Mouse (Mus musculus) brain, adult 2 months (tissue): ENCODE measurements around the gene Runx3.

Source experiments
- DNase-seq: peaks from one replicate; pipeline ENCODE4 v3.0.0; 2011; ENCODE audit warnings: low read depth, low spot score

The Runx3 gene

DNA sequence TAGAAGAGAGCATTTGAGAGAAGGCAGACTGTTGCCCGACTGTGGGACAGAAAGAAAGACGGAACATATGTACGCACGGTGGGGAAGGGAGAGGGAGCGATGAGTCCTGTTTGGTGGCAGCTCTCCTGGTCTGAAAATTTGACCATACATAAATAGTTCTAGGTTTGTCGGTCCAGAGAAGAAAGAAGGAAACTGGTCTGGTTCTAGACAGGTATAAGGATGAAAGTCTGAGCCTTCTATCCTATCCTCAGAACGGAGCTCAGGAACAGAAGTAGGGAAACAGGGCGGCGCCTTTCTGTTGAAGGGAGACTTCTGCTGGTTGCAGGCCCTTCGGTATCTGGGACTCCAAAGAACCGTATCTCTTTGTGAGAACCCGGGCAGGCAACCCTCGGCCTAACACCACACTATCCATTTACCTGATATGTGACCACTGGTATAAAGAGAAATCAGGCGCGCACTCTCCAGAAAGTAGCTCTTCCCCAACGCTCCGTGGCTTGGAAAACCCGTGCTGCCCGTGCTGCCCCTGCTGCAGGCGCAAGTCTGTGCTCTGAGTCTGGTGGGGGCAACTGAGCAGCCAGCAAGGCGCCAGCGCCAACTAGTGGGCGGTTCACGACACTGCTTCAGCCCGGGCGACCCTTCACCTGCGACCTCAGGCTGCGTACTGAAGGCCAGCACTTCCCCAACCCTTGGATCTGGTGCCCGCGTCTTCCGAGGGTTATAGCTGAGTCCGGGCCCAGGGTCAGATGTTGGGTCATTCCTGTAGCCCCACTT, 29.8 kb downstream of the Runx3 start:
- peak; percentile 33 for DNase-seq

DNA sequence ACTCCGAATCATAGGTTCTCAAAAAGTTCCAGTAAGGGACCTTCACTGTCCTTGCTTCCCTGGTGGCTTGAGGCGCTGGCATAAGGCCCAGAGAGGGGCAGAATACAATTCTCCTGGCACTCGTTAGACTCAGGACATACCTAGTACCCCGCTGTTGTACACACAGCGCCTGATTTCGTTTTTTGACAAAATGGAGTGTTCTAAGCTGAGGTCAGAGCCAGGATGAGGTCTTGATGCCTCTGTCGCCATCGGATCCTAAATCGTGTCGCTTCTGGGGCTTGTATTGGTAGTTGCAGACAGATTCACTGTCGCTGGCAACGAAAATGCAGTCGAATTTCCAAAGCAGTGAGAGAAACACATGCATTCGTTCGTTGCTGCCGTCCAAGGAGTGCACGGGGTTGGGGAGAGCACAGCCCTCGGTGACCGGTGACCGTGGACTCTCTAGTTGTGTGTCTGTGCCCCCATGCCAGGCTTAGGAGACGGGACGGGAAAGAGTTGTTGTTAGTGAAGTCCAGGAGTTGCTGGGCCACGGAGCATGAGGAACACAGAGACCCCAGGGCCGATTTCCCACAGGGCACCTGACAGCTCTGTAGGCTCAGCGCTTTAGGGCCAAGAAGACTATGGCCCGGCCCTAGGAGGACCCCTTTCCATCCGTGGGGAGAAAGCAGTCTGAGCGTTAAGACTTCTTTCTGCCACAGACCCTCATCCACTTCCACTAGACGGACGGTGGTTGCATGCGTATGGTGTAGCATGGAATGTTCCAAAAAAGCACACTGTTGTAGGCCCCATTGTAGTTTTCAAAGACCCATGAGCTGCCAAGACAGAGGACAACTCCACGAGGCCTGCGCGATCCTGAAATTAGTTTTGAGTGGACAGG, 30.9 kb downstream of the Runx3 start:
- no peak for DNase-seq

DNA sequence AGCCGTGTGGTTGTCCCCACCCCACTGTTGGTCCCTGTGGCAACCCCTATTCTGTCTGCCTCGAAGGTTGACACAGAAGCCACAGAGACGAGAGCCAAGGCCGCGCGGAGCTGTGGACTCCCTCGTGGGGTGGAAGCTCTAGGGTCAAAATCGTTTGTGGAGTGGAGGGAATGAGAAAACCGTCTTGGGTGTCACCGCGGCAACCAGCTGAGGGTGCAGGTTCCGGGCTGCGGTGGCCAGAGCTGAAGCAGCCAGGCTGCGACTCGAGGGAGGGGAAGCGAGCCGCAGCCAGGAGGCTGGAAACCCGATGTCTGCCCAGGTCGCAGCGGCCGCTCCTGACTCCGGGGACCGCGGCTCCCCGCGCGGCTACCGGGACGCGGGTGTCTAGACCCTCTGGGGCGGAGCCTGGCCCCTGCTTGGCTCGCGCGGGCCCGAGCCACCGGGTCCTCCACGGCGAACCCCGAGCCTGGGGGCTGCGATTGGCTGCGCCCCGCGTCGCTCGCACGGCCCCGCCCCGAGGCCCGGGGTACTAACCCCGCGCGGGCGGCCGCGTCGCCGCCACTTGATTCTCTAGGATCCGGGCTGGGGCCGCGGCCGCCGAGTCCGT, 31.6 kb downstream of the Runx3 start:
- DNase-seq: no peak

DNA sequence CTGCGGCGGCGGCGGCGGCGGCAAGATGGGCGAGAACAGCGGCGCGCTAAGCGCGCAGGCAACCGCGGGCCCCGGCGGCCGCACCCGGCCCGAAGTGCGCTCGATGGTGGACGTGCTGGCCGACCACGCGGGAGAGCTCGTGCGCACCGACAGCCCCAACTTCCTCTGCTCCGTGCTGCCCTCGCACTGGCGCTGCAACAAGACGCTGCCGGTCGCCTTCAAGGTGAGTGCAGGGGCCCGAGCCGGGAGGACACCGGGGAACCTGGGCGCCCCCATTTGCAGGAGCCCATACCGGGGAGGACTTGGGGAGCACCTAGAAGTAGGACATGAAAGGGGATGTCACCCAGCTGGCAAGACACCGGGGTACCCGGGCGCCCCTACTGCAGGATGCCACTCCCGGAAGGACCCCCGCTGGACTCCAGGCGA, 32.4 kb downstream of the Runx3 start:
- no peak for DNase-seq

DNA sequence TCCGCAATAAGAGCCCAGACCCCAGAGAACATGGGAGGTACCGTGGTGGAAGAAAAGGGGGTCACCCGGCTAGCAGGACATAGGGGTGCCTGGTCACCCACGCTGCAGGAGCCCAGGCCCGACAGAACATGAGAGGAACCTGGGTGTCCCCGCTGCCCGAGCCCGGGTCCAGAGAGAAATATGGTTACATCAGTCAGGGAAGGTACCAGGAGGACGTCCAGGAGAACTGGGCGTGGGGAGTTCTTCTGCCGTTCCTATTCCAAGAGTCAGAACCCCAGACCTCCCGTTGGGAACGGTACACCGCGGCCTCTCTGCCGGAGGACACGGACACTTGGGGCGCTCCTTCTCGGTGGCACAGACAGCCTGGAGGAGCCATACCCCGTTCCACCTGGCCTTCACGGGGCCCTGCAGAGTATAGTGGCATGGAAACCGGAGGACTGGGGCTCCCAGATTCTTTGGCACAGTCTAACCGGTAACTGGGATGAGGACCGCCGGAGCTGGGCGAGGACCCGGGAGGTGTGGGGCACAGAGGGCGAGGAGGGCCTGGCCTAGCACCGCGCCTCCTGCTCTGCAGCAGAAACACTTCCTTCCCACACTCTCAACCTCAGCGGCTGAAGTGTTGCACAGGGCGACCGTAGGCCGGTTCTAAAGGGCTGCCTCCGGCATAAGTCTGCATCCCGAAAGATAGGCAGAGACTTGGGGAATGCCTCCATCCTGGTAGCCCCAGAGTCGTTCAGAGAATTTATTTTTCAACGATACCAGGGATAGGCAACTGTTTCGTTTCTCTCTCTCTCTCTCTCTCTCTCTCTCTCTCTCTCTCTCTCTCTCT, 33.0 kb downstream of the Runx3 start:
- no peak for DNase-seq

DNA sequence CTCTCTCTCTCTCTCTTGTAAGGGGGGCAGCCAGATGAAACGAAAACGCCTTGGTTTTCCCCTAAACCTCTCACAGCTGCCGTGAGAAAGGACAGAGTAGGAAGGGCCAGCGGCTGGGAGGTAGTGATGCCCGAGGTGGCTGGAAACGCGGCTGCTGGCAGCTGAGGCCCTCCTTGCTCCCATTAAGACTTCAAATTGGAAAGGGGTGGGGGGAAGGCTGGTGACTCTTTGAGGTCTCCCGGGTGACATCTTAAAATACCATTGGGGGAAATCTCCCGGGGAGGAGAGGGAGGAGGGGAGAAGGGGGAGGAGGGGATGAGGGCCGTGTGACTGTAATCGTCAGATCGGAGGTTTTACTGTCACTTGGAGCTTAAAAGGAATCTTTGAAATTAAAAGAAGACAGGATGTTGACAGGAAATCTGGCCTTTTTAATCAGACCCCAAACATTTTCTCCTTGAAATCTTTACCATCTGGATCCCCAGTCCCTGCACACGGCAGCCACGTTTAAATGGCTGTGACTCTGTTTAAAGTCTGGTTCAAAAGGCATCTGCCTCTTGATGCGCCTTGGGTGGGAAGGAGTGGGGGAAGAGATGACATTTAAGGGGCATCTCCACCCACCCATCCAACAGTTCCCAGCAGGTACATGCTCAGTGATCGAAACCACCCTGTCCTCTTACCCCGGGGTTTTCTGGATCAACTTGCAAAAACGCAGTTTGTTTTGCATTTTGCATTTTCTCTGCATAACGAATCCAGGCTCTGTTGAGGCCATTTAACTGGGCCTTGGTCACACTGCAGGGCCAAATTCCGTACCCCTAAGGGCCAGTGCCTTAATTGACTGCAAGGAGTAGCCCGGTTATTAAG, 33.9 kb downstream of the Runx3 start:
- no peak for DNase-seq

DNA sequence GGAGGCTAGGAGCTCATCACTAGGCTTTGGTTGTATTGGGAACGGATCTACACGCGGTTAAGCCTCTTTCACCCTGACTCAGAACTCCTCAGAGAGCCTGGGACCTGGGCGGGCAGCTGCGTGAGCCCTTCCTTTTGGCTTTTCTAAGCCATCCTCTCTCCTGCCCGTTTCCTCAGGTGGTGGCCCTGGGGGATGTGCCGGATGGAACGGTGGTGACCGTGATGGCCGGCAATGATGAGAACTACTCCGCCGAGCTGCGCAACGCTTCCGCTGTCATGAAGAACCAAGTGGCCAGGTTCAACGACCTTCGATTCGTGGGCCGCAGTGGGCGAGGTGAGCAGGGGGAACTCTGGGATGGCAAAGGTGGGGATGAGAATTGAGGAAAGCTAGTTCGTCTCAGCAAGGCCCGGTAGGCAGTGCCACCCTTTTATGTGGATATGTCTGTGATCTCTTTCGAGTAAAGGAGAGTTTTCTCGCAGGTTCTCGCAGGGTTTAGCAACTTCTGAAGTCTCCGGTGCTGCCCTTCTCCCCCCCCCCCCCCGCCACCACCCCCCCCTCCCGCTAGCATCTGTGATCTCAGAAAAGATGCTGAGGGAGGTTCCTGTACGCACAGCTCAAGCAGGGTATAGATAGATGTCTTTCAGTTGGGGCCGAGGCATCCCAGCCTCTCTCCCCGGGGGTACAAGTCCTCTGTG, 34.8 kb downstream of the Runx3 start:
- DNase-seq: no peak

DNA sequence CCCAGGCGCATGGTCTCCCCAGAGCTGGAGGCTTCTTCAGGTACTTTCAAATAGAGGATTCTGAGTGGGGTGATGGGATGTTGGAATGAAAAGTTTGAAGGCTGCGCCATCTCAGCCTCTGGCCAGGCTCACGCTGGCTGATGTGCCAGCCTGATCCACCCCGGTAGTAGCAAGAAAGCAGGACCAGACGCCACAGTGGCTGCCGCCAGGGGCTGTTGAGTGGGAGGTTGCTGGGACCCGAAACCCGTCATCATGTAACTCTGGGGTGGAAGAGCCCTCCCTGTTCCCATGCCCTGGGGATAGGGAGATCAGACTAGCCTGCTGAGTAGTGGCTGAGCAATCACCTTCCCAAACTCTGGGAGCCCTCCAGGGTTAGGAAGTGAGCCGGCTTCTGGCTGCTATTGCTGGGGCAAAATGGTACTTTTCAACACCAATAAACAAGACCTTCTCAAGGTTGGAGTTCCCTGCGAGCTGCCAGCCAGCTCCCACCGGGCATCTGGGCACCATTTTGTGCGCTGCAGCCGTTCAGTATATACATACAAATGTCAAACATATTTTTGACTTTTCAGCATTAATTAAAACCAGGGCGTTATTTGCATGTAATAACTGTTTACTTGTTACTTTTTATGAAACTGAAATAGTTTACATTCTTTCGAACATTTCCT, 35.5 kb downstream of the Runx3 start:
- DNase-seq: no peak

DNA sequence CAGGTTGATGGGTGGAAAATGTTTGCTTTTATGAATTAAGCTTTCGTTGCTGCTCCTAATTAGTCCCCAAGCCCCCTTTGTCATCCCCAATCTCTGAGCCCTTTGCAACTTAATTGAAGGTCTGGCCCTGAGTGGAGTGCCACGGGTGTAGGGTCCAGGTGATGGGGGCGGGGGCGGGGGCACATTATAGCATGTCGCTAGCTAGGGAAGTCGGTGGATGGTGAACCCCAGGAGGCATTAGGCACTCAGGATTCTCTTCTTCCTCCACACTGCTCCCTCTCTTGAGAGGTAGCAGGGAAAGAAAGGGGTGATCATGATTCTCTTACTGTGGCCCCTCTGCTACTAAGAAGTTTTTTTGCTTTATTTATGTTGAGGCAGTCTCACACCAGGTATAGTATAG, 36.1 kb downstream of the Runx3 start:
- DNase-seq: no peak

DNA sequence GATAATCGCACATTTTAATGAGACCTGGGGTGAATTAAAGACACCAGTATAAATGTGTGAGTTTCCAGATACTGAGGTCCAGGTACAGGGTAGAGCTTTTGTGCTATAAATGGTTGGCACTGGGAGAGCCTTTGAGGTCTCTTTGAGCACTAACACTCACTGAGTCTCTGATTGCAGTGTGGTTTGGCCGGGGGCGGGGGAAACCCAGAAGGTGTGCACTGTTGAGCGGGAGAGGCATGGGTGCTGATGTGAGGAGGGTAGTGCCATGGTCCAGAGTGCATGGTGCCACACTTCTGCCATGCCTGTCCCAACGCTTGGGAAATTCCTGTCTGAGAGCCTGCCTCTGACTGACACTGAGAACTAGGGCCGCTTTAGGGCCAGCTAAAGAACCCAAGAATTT, 36.9 kb downstream of the Runx3 start:
- DNase-seq: no peak

DNA sequence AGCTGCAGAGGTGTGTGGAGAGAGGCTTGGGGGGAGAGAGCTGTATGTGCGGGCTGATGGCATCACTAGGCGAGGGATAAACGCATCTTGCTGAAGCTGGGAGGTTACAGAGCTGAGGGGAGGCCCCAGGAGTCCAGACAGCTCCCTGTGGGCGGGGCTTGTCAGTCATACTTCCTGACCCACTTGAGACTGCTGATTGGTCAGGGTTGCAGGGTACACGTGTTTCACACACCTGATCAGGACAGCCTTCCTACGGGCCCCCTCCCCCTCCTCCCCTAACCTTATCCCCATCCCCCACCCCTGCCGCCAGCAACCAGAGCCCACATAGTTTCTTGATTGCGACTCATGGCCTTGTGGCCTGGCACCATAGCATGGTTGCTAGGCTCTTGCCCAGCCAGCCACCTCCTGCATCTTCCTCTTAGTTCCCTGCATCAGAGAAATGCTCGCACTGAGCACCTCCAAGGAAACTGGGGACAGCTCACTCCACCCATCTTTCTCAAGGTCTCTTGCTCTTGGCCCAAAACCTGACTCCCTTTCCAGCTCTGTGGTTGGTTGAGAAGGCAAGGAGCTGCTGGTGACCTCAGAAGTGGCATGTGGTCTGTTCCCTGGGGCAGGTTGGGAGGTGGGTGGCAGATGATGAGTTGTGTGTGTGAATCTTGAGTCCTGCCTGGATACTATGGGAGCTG, 38.4 kb downstream of the Runx3 start:
- DNase-seq: no peak

DNA sequence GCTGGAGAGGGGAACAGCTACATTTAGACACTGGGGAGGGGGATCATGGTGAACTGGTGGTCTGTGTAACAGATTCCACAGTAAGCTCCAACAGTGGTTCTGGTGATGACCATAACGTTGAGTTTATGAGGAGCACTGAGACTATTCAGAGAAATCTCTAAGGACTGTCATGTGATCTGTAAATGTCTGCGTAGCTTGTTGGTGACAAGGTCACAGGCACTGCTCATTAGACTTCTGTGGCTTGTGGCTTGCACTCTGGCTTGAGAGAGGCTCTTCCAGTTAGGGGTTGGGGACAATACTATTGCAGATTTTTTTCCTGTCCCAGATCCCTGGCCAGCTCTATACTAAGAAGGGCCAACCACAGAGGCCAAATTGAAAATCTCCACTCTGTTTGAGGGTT, 39.2 kb downstream of the Runx3 start:
- no peak for DNase-seq

DNA sequence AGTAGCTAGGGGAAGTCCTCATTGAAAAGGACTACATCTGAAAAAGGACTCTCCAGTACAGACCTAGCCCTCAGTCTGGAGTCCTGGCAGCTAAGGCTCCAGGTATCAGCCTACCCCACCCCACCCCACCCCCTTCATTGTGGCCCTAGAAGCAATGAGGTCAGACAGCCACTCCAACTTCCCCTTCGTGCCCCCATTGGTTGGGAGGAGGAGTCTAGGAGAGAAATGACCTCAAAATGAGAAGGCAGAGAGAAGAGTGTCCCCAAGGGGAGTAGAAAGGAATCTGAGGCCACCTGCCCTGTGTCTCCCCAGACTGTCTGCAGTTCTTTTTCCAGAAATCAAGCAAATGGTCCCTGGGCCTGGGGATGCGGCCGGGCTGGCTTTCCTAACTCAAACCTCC, 39.7 kb downstream of the Runx3 start:
- DNase-seq: no peak

DNA sequence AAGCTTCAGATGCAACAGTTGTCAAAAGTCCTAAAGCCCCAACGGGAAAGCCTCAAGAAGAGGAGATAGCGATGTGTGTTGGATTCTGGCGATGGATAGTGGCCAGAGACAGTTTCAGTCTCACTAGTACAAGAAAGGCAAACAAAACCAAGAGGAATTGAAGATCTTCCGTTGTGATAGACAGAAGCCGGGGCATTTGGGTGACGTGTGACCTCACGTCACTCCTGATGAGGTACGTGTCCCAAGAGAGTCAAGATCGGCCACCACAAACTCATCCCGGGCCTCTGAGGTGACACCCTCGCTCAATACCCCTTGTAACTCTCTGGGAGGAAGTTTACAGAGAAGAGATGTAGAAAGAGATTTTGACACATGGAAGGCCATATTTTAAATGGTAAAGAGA, 41.0 kb downstream of the Runx3 start:
- DNase-seq: no peak

DNA sequence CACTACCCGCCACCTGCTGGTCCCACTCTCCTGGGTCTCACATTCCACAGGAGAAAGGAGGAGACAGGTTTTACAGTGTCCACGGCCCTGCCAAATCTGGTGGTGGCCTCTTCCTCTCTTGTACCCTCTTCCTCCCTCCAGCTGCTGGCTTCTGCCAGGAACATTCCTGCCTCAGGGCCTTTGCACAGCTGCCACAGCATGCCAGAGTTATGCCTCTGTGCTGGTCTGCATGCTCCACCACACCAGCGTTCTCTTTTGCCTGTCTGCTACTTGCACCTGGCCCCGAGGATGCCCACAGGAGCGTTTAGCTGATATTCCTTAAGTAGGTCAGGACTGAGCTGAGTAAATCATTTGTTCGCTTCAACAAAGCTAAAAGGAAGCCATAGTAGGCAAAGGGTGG, 45.3 kb downstream of the Runx3 start:
- DNase-seq: no peak

DNA sequence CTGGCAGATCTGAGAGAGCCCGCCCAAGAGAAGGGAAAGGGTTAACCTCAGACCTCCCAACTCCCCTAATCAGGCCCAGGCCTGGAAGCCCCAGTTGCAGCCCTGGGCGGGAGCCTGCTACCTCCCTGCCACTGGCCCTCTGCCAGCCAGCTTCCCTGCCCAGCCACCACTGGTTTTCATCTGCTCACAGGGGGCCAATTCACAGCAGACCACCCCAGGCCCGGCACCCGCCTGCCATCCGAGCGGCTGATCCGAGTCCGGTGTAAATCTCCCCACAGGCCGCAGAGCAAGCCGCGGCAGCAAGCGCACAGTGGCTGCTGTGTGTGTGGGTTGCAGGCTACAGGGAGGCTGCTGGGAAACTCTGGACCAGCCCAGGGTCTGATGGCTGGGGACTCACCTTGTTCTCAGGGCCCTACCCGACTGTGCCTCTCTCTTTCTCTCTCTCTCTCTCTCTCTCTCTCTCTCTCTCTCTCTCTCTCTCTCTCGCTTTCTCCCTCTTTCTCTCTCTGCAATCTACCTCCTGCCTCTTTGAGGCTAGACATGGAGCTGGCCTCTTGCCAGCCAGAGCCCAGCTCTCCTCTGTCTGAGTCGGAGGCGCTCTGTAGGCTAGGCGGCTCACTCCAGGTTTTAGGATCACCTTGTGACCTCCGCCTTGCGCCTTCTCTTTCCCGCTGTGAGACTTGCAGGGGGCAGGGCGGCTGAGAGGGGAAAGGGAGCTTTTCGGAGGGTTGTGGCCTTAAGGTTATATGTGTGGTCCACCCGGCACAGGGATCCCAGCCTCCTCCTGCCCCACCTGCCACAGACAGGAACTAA, 46.2 kb downstream of the Runx3 start:
- no peak for DNase-seq

DNA sequence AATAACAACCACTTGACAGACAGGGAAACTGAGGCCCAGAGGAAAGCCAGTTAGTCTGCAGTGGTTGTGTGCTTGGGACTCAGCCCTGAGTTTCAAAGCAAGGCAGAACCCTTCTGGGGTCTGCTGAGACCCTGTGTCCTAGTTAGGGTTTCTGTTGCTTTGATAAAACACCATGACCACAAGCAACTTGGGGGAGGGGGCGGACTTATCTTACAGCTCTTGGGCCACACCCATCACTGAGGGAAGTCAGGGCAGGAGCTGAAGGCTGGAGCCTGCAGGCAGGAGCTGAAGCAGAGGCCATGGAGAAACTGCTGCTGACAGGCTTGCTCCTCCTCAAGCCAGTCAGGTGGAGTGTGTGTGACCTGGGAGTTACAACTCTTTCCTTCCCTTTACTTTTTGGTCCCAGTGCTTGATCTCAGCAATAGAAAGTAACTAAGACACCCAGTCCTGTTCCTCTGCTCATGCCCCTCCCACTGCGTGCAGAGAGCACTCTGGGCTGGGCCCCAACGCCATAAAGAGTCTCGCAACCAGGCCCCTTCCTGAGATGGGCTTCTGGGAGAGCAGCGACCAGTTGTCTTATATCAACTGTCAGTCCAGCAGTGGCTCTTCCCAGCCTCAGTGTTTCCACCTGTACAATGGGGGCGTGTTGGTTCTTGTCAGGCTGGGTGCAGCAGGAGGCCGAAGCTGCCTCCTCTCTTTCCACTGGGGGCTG, 47.5 kb downstream of the Runx3 start:
- DNase-seq: no peak

DNA sequence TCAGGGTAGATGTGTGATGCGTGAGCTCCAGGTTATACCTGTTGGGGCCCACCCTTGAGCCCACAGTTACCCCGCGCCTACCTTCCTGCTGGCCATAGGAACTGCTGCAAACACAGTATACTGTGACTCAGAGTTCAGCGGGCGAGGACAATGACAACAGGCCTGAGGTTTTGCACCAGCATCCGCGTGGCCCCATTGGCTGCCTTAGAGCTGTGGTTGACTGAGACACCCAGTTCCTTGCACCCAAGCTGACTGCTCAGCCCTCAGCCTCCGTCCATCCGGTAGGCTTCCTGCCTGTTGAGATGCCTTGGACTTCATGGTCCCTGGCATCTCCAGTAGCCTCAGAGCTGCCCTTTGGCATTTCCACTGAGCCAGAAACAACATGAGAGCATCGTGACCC, 48.6 kb downstream of the Runx3 start:
- DNase-seq: no peak
